Mouse (Mus musculus) monocyte, adult 59 days (primary cell): ENCODE results near the gene Ptprg. TPM values are rescaled to one million over a fixed set of nuclear protein-coding genes. Genes with fewer than 3 reads are reported as not detected.

Source experiments
- total RNA-seq, 2 experiments: library from RNA; stranded (reverse); gene quantifications; one replicate each; pipeline ENCODE4 v1.2.4; 2023

Ptprg gene
- under 1 TPM in 1 of 2 experiments, not detected in 1; 0.39 TPM for total RNA-seq

GRCm38 (mm10) chr14:11553273-11553665, at the start of gene Ptprg:
Gene Ptprg (plus strand): TSS chr14:11553532.

GRCm38 (mm10) chr14:12283641-12284040, 730.3 kb downstream of the Ptprg start, which contains the start of gene Gm49355:
Gene Gm49355 (plus strand): TSS chr14:12283976.

GRCm38 (mm10) chr14:12284141-12284912, 731.0 kb downstream of the Ptprg start, which contains the start of gene 3830406C13Rik:
Gene 3830406C13Rik (plus strand): TSS chr14:12284173.

Other genes starting within 250 kb of the Ptprg start
- under 1 TPM in 1 of 2 experiments, not detected in 1; 0.49 TPM for gene Gm3839, start 196.8 kb upstream of the Ptprg start, total RNA-seq